Mouse (Mus musculus): ENCODE measurements around the gene Ak2. TPM values are rescaled to one million over a fixed set of nuclear protein-coding genes. Genes with fewer than 3 reads are reported as not detected.

Gene Ak2
- total RNA-seq, 2 experiments from 2014 or later: 30.5 to 30.7 TPM

DNA sequence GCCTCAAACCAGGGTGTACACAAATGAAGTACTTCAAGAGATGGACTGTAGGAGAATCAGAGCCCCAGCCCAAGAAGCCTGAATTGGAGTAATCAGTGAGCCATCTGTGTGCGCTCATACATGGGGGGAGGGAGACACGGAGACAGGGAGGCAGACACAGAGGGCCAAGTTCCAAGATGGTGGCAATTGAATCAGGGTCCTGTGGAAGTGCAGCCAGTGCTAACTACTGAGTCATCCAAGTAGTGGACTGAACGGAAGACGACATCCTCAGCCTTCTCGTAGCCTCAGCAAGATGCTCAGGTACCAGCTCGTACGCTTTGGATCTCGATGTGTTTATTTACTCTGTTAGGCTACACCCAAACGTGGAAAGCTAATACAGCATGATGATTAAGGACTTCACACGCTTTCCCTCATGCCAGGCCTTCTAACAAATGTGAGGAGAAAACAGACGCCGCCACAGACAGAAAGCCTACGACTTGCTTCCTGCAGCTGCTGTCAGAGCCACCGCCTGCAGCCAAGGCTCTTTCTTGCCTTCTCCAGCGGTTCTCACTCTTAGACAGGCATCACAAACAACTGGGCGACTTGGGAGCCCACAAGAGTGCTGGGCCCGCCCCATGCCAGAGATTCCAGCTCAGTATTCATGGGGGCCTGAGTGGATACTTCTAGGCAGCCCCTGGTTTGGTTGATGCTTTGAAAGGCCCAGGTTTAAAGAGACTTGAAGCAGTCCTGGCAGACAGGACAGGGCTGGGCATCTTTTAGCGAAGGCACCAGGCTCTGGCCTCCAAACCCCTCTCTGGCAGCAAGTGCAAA, 21.9 kb upstream of the Ak2 start:
- no peak for DNase-seq (ENCODE audit: extremely low spot score in 1 of 2, low spot score in 2 of 2)
- intact Hi-C loops (cut with DNase I): loop anchor here (5.0 kb wide), 1 partner anchor 112 kb away; no protein-coding TSS in a partner anchor

DNA sequence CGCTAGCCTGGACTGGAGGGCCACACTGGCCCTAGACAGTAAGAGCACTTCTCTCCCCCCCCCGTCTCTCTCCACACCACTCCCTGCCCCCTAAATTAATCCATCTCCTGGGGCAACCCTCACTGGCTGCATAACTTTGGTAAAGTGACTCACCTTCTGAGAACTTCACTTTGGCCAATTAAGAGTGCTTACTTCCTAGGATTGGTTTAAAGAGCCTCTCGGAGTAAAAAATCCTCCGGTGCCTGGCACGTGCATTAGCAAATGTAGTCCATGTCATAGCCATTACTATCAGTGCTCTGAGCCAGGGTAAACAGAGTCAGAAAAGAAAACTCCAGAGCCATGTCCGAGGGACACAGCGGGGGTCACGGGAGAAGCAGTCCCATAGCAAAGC, 21.3 kb upstream of the Ak2 start:
- no peak for DNase-seq (ENCODE audit: extremely low spot score in 1 of 2, low spot score in 2 of 2)
- intact Hi-C loops (cut with DNase I): loop anchor here (5.0 kb wide), 1 partner anchor 112 kb away; no protein-coding TSS in a partner anchor

DNA sequence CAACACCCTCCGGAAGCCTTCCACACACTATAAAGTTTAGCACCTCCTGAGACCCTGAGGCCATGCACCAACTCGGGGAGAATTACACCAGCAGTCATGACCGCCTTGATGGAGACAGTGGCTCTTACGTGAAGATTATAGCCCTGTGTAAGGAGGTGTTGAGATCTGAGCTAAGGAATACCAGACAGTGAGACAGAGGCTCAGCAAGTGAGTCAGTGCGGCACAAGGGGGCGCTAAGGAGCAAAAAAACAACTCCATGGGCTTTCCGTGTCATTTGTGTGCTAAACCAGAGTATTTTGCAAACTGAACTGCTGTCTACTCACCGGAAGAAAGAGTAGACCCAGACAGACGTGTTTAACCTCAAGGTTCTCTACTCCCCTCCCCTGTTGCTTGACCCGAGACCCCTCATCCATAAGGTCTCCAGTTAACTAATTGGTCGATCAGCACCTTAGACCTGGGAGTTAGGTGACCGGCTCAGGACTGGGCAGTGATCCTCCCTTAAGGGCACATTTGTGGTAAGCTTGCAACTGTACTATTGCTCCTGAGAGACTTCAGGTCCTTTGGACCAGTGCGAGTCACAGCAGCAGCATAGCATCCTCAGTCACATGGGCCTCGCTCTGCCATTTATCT, 20.6 kb upstream of the Ak2 start:
- DNase-seq (ENCODE audit: extremely low spot score in 1 of 2, low spot score in 2 of 2): peak in 1 of 2 experiments; percentile 83
- intact Hi-C loops (cut with DNase I): loop anchor here (5.0 kb wide), 1 partner anchor 111 kb away; no protein-coding TSS in a partner anchor

DNA sequence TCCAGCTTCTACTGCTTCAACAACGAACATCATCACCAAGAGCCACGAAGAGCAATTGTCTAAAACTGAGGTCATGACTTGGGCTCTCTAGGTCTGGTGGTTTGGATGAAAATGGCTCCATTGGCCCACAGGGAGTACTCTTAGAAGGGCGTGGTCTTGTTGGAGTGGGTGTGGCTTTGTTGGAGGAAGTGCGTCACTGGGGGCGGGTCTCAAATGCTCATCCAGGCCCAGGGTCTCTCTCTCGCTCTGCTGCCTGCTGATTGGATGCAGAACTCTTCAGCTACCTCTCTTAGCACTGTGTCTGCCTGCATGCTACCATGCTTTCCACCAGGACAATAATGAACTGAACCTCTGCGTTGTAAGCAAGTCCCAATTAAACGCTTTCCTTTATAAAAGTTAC, 17.1 kb upstream of the Ak2 start:
- no peak for DNase-seq (ENCODE audit: extremely low spot score in 1 of 2, low spot score in 2 of 2)
- intact Hi-C loops (cut with DNase I): loop anchor here (5.0 kb wide), 1 partner anchor 108 kb away; no protein-coding TSS in a partner anchor

DNA sequence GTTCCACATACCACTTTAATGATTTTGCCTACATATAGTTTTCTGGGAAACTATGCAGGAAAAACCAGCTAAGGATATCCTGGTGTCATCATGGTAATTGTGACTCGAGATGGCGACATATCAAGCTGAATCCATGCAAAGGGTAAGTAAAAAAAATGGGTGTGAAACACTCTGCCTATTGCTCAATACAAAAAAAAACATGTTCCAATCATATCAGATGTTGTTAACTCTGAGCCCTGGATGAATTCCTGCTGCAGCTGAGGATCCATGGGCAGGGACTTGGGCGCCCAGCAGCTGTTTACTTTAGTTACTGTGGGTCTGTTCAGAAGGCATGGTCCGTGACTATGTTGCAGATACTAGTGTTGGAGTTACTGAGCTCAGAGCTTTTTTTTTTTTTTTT, 15.2 kb upstream of the Ak2 start:
- no peak for DNase-seq (ENCODE audit: extremely low spot score in 1 of 2, low spot score in 2 of 2)
- intact Hi-C loops (cut with DNase I): no loop called here

DNA sequence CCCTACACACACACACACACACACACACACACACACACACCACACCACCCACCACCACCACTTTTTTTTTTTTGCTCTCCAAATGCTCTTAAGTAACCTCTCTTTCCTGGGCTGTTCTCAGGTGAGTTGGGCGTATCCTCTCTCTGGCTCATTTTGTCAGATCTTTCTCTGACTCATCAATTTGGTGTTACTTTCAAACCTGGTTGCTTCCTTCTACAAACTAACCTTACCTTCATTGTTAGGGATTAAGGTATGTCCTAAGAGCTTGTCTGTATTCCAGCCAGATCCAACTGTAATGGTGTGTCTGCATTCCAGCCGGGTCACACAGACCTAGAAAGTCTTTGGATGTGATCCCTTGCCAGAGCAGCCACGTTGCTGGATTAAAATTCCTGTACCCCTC, 14.5 kb upstream of the Ak2 start:
- intact Hi-C loops (cut with DNase I): no loop called here
- no peak for DNase-seq (ENCODE audit: extremely low spot score in 1 of 2, low spot score in 2 of 2)

DNA sequence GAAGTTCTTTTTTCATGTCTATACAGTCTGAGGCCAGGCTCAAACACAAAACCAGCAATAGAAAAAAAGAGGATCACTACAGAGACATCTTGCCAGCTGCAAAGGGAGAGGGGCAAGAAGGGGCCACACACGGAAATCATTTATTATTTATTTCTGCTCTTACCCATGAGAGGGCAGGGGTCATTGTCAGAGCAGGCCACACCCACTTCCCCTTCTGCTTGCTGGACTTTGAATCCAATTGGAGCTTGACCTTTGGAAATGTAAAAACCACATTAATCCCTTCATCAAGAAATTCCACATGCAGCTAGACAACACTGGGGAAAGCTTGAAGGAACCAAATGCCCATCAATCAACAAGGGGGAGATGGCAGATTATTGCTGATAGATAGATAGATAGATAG, 13.1 kb upstream of the Ak2 start:
- DNase-seq (ENCODE audit: extremely low spot score in 1 of 2, low spot score in 2 of 2): no peak
- intact Hi-C loops (cut with DNase I): no loop called here

DNA sequence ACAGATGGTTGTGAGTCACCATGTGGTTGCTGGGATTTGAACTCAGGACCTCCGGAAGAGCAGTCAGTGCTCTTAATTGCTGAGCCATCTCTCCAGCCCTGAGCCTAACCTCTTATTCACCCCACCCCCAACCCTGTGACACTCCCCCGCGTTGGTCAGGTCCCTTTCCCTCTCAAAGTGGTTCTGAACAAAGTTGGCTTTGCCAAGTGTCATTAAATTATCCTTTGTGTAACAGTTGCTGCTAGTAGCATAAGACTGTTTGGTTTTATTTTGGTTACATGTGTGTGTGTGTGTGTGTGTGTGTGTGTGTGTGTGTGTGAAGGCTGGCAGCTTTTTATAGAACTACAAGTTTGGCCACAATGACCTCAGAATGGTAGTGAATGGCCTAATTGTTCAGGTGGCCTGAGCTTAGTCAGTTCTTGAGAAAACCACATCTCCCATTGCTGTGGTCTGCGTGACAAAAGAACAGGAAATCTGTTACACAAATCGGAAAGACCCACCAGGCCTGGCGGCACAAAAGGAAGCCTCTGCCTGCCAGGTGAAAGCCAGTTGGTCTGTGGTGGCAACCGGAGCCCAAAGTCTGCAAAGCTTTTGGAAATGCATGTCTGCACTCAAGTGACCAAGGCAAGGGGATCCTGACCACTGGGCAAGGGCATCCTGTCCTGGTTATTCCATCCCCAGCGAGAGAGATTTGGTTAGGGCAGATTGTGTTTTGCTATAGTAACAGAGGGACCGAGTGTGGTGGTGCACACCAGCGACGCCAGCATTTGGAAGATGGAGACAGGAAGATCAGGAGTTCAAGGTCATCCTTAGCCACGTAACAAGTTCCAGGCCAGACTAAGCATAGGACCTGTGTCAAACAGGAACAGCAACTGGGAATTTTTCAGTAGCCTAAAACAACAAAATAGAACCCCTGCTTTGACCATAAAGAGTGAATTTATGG, 10.6 kb upstream of the Ak2 start:
- DNase-seq (ENCODE audit: extremely low spot score in 1 of 2, low spot score in 2 of 2): no peak
- intact Hi-C loops (cut with DNase I): no loop called here

DNA sequence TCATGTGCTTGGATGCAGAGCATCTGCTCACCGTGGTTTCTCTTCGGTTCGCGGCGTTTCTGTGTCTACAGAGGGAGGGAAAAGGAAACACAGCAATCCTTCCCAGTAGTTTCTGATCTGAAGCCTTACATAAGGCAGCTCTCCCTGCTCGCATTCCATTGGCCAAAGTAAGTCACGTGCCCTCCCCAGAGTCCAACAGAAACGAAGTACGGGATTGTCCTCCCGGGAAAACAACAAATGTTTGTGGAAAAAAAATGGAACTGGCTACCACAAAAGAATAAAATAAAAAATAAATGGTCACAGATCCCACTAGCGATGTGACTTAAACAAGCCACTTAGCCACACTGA, 10.0 kb upstream of the Ak2 start:
- intact Hi-C loops (cut with DNase I): no loop called here
- DNase-seq (ENCODE audit: extremely low spot score in 1 of 2, low spot score in 2 of 2): no peak

DNA sequence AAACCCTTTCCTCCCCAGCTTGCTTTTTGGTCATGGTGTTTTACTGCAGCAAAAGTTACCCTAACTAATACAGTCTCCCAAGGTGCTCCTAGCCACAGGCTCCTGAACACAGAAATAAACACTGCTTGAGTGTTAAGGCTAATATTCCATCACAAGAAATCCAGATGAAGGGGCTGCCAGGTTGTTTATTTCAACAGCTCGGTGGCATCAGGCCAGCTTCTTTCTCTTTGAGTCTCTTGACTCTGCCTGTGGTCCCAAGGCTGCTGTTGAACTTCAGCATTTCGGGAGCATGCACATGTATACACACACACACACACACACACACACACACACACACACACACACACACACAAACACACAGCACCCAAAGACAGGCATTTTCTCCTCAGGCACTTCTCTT, 8.6 kb upstream of the Ak2 start:
- intact Hi-C loops (cut with DNase I): no loop called here
- DNase-seq (ENCODE audit: extremely low spot score in 1 of 2, low spot score in 2 of 2): no peak

DNA sequence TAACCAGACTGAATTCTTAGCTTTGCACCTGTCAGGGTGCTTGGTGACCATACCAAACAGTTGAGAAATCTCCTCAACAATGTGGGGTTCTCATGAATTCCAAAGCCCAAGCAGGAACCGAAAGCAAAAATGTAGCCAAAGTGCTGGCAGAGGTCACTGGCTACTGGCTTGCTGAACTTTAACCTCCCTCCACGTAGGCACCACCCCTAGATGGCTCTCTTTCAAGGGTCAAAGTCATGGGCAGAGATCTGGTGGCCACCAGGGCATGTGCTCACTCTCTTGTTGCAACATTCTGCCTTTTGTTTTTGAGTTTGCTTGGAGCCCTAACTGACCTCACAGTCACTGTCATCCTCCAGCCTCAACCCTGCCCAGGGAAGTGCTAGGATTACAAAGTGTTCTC, 8.1 kb upstream of the Ak2 start:
- intact Hi-C loops (cut with DNase I): no loop called here
- no peak for DNase-seq (ENCODE audit: extremely low spot score in 1 of 2, low spot score in 2 of 2)

DNA sequence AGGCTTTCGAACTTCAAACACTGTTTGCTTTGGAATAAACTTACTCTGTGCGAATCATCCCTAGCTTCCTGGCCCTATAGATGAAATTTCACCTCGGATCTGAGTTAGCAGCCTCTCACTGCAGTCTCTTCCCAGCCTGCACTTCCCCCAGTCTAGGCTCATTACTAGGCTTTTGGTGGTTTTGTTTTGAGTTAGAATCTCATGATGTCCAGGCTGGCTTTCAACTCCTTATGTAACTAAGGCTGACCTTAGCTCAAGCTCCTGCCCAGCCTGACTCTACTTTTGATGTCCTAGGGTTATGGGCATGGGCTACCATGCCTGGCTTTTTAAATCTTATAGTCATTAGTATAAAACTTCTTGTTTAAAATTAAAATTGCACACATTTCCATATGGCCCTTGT, 7.2 kb upstream of the Ak2 start:
- no peak for DNase-seq (ENCODE audit: extremely low spot score in 1 of 2, low spot score in 2 of 2)
- intact Hi-C loops (cut with DNase I): no loop called here

DNA sequence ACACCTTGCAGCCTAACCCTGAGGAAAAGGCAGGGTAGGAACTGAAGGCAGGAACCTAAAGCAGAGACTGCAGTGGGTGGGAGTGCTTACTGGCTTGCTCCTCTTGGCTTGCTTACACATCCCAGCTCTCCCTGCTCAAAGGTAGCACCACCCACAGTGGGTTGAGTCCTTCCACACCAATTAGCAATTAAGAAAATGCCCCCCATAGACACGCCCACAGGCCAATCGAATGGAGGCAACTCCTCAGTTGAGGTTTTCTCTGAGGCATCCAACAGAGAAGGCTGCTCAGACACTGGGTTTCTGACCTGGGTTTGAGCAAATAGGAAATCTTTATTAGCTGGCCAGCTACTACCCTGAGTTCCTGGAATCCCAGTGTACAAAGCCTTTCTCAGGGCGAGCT, 2.8 kb upstream of the Ak2 start:
- intact Hi-C loops (cut with DNase I): no loop called here
- no peak for DNase-seq (ENCODE audit: extremely low spot score in 1 of 2, low spot score in 2 of 2)

DNA sequence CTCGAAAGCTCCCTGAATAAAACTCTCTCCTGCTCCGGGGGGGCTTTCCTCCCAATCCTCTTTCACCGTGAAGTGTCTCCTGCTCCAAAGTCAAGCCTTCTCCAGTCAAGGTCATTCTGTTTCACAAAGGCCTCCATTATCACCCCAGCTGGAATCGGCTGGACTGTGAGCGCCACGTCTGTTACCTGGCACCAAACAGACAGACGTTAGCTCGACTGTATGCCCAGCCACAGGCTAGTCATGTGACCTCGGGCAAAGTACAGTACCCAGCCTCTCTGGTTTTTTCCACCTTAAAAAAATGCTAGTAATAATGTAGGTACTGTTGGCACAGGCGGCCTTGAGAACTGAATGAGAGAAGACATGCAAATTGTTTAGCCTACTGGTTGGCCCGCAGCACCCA, 2.1 kb upstream of the Ak2 start:
- no peak for DNase-seq (ENCODE audit: extremely low spot score in 1 of 2, low spot score in 2 of 2)
- intact Hi-C loops (cut with DNase I): no loop called here

DNA sequence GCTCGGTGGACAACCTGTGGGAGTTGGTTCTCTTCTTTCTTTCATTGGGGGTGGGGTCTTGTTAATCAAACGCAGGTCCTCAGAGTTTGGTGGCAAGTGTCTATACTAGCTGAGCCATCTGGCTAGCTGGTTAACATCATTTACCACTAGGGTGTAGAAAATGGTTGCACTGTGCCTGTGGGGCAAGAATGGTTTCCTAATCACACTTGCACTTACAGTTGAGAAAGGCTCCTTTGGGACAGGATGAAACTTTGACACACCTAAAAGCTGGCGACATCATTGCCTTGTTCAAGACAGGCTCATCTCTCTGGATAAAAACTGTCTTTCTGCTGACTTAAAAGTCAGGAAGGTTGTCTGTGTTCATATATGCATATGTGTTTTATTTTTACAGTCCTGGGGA, 418 bp downstream of the Ak2 start:
- intact Hi-C loops (cut with DNase I): no loop called here
- no peak for DNase-seq (ENCODE audit: extremely low spot score in 1 of 2, low spot score in 2 of 2)

DNA sequence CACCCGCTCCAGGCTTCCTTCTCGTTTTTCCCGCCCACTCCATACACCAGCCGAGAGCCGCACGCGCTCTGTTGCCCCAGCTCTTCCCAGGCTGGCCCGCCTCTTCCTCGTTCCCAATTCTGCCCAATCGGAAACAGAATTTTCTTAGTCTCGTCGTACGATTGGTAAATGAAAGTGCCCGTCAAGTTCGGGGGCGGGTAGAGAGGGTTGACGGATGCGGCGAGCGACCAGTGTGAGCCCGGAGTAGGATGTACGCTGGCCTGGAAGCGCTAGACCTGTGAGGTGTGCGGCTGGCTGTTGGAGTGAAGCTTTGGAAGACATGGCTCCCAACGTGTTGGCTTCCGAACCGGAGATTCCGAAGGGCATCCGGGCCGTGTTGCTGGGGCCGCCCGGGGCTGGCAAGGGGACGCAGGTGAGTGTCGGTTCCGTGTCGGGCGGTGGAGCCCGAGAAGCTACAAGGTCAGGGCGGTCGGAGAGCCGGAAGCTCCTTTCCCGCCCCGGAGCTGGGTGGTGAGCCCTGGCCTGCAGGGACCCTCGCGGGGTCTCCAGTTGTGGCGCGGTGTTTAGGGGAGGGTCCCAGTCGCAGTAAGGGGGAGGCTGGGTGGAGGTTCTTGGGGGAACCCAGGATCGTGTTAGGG, 1.4 kb downstream of the Ak2 start:
- intact Hi-C loops (cut with DNase I): no loop called here
- peak; percentile 93 to 96 for DNase-seq (ENCODE audit: extremely low spot score in 1 of 2, low spot score in 2 of 2)

DNA sequence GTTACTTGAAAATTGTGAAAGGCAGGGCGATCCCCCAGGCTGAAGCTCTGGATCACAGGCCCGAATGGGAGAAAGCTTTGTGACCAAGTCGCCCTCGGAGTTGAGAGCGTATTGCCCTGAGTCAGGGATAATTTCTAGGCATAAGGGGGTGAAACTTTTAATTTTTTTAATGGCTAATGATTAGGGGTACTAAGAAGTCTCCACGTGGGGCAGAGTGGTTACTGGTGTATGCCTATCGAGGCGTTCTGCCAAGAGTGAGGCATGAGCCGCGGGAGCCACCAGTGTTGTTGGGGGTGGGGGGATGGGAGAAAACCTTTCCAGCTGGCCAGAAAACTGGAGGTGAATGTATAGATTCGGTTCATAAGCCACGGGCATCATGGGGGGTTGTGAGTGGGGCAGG, 1.9 kb downstream of the Ak2 start:
- intact Hi-C loops (cut with DNase I): no loop called here
- no peak for DNase-seq (ENCODE audit: extremely low spot score in 1 of 2, low spot score in 2 of 2)

DNA sequence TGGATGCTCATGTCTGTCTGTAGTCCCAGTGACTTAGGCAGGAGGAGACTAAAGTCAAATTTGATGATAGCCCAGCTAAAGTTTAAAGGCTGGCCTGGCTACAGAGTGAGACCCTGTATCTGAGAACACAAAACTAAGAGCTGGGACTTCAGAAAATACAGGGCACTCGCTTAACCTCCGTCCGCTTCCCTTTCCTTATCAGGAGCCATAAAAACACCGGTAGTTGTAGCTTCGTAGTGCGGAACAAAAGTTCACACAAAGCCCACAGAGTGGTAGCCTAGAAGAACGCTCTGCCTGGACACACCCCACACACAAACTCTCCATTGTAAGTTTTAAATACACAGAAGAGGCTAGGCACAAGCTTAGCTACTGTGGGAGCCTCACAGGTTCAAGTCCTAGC, 3.5 kb downstream of the Ak2 start:
- intact Hi-C loops (cut with DNase I): no loop called here
- DNase-seq (ENCODE audit: extremely low spot score in 1 of 2, low spot score in 2 of 2): no peak

DNA sequence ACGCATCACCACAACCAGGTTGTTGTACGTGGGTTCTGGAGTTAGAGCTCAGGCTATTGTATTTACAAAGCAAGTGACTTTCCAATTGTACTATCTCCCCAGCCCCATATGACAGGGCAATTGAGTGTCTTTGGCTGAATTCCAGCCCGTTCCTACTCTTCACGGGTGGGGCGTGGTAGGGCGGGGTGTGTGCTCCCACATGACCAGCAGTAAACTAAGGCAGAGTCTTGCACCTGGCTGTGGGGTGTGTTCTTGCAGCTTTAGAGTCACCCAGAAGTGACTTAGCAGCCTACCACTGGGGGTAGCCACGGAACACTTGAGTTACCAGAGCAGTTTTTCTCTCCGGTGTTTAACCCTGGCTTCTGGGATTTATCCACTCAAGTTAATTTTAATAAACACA, 5.5 kb downstream of the Ak2 start:
- DNase-seq (ENCODE audit: extremely low spot score in 1 of 2, low spot score in 2 of 2): no peak
- intact Hi-C loops (cut with DNase I): no loop called here

All from left cerebral cortex, postnatal 10 days (tissue).